Mouse (Mus musculus) kidney, adult 2 months (tissue): Measurements from ENCODE around the gene Rasl12.

Source experiments
- CTCF ChIP-seq: fragments of 200-500 bp; conservative IDR thresholded peaks from 2 replicates; pipeline ENCODE4 v1.5.1; 2011; ENCODE audit warnings: low read depth, mild to moderate bottlenecking, control low read depth, low read length, moderate library complexity, mixed read lengths; ENCODE audit not compliant: insufficient read depth, insufficient read length
- POLR2A ChIP-seq: fragments of 200-500 bp; IDR thresholded peaks from one replicate; pipeline ENCODE4 v1.6.1; 2011; ENCODE audit warnings: low read depth, low read length, control low read depth

DNA sequence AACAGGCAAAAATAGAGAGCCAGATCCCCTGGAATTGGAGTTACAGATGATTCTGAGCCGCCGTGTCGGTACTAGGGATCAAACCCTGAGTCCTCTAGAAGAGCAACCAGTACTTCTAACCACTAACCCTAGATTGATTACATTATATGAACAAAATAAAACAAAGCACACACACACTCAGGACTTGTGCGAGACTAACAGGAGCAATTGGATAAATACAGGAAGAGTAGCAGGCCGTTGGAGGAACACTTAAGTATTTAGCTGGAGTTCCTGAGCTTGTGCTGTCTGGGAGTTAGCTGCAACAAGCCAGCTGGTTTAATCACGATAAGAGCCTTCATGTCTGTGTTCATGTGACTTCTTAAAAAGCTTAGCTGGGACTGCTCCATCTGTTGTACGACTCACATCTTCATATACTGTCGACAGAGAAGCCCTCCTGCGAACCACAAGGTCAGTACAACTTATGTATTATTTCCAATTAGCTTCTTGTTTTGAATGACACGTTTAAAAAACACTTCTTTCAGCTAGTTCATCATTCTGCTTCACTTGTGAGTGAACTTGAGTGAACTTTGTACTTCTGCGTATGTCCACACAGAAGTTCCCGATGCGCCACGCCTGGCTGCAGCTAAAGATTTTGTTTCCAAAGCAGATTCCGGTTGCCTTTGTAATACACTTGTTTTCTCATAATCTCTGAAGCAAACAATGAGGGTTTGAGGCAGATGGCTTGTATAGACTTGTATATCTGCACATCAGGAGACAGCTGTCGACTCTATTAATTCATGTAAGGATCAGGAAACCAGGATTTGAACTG lies 37.5 kb upstream of the Rasl12 start, which contains the start of gene Ubap1l:
- TF ChIP-seq CTCF: no peak
- TF ChIP-seq POLR2A: no peak
